Mouse (Mus musculus): ENCODE measurements at regions not wholly inside any gene's neighbourhood (a gene's known extent, or its start where the extent isn't known, plus 50 kb on each side); places are given as distances from the start of the nearest gene placed in this dataset.
A peak's percentile ranks its signal among the peaks of the same experiment; 100 is the strongest.

- DNase-seq (ENCODE audit: low read depth, low spot score) = no peak
Measured at GRCm38 (mm10) chrX:19201383-19201782, 279.7 kb downstream of the Tex13c3 start.

- DNase-seq (ENCODE audit: low read depth, low spot score) = peak; percentile 16
Measured at GRCm38 (mm10) chrX:19199531-19199930, 281.6 kb downstream of the Tex13c3 start.

GRCm38 (mm10) chrX:19168983-19169382, 312.1 kb downstream of the Tex13c3 start:
- no peak for DNase-seq (ENCODE audit: low read depth, low spot score)

GRCm38 (mm10) chrX:19168546-19168945, 312.6 kb downstream of the Tex13c3 start:
- DNase-seq (ENCODE audit: low read depth, low spot score) = no peak

GRCm38 (mm10) chrX:19168111-19168510, 313.0 kb downstream of the Tex13c3 start:
- DNase-seq (ENCODE audit: low read depth, low spot score) = no peak

GRCm38 (mm10) chrX:19167121-19167853, 313.8 kb downstream of the Tex13c3 start:
- no peak for DNase-seq (ENCODE audit: low read depth, low spot score)

GRCm38 (mm10) chrX:19165891-19166644, 315.1 kb downstream of the Tex13c3 start:
- no peak for DNase-seq (ENCODE audit: low read depth, low spot score)

- DNase-seq (ENCODE audit: low read depth, low spot score) = no peak
Measured at GRCm38 (mm10) chrX:19164151-19164550, 317.0 kb downstream of the Tex13c3 start.

- DNase-seq (ENCODE audit: low read depth, low spot score) = no peak
Measured at GRCm38 (mm10) chrX:19162958-19163357, 318.2 kb downstream of the Tex13c3 start.

GRCm38 (mm10) chrX:19162351-19162750, 318.8 kb downstream of the Tex13c3 start:
- DNase-seq (ENCODE audit: low read depth, low spot score) = no peak

- DNase-seq (ENCODE audit: low read depth, low spot score) = no peak
Measured at GRCm38 (mm10) chrX:19160275-19160930, 320.7 kb downstream of the Tex13c3 start.

- no peak for DNase-seq (ENCODE audit: low read depth, low spot score)
Measured at GRCm38 (mm10) chrX:19157464-19158203, 323.5 kb downstream of the Tex13c3 start.

GRCm38 (mm10) chrX:19153619-19154018, 327.5 kb downstream of the Tex13c3 start:
- DNase-seq (ENCODE audit: low read depth, low spot score) = no peak

- DNase-seq (ENCODE audit: low read depth, low spot score) = no peak
Measured at GRCm38 (mm10) chrX:19152170-19152861, 328.8 kb downstream of the Tex13c3 start.

- no peak for DNase-seq (ENCODE audit: low read depth, low spot score)
Measured at GRCm38 (mm10) chrX:19150606-19151005, 330.5 kb downstream of the Tex13c3 start.

- no peak for DNase-seq (ENCODE audit: low read depth, low spot score)
Measured at GRCm38 (mm10) chrX:19148672-19149071, 332.4 kb downstream of the Tex13c3 start.

GRCm38 (mm10) chrX:19148251-19148650, 332.9 kb downstream of the Tex13c3 start:
- DNase-seq (ENCODE audit: low read depth, low spot score) = no peak

GRCm38 (mm10) chrX:19112753-19113152, 368.4 kb downstream of the Tex13c3 start:
- no peak for DNase-seq (ENCODE audit: low read depth, low spot score)

- DNase-seq (ENCODE audit: low read depth, low spot score) = no peak
Measured at GRCm38 (mm10) chrX:19102911-19103310, 378.2 kb downstream of the Tex13c3 start.

- no peak for DNase-seq (ENCODE audit: low read depth, low spot score)
Measured at GRCm38 (mm10) chrX:19095960-19096359, 385.2 kb downstream of the Tex13c3 start.

GRCm38 (mm10) chrX:19084435-19084834, 396.7 kb downstream of the Tex13c3 start:
- DNase-seq (ENCODE audit: low read depth, low spot score) = no peak

Measured in telencephalon, adult 2 months (tissue).